10 mouse cellular contexts compared by ENCODE assay signal in the genomic region with DNA sequence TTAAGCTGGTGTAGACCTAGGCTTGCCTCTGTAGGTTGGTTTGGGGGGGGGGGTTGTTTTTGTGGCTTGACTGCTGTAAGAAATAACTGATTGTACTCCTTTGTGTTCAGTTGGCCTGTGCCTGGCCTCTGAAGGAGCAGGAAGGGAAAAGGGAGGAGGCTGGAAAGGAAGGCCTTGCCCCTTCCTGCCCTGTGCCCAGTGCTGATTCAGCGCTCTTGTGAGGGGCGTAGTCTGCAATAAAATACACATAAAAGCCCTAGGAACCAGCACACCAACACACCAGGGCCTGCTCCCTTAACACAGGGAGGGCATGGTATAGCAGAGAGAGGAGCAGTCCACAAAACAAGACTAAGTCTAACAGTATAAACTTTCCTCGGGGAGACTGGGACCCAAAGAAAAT. TPM values are rescaled to one million over a fixed set of nuclear protein-coding genes. Genes with fewer than 3 reads are reported as not detected.
DNase-seq lines count a peak whose midpoint lies in the region; ATAC-seq and TF ChIP-seq lines count a peak whose summit lies in the region.
"Had no signal": no experiment of that assay in that cellular context is flagged by ENCODE, and none has a peak within 500 bp of the region (broad histone marks: within the 10 kb centered on the region; RNA-seq: fewer than 3 reads in every experiment).

No protein-coding gene starts in this region.

- H3K79me2 ChIP-seq in liver, adult 2 months (ENCODE audit: control insufficient read depth, insufficient read depth, low read length): no peaks in the 10 kb centered on the region

- H3K36me3 ChIP-seq in intestine, postnatal 0 days (ENCODE audit: control insufficient read depth, insufficient read depth): no peaks in the 10 kb centered on the region
- H3K36me3 ChIP-seq in liver, adult 2 months (ENCODE audit: control insufficient read depth, insufficient read depth, low read length): no peaks in the 10 kb centered on the region
- H3K36me3 ChIP-seq in stomach, postnatal 0 days (ENCODE audit: control insufficient read depth, insufficient read depth, low read length): no peaks in the 10 kb centered on the region
- H3K36me3 ChIP-seq in hindbrain, embryonic 11.5 days (ENCODE audit: control insufficient read depth, insufficient read depth, low read length): no peaks in the 10 kb centered on the region

- no peaks in the 10 kb centered on the region for H3K27me3 ChIP-seq in intestine, postnatal 0 days (replicated peaks; ENCODE audit: control insufficient read depth, insufficient read depth, low read length)
- no peaks in the 10 kb centered on the region for H3K27me3 ChIP-seq in liver, adult 2 months (ENCODE audit: control insufficient read depth, insufficient read depth, low read length)
- no peaks in the 10 kb centered on the region for H3K27me3 ChIP-seq in stomach, postnatal 0 days (ENCODE audit: control insufficient read depth, insufficient read depth, low read length)
- no peaks in the 10 kb centered on the region for H3K27me3 ChIP-seq in hindbrain, embryonic 11.5 days (ENCODE audit: control insufficient read depth, insufficient read depth, low read length)

- WGBS in lung, adult 2 months: 43% methylated on average over 3 of the region's 3 CpGs
- 36% methylated on average over 3 of the region's 3 CpGs for WGBS in intestine, postnatal 0 days
- 76% methylated on average over 3 of the region's 3 CpGs for WGBS in liver, adult 2 months
- WGBS in stomach, postnatal 0 days: 65% methylated on average over 3 of the region's 3 CpGs
- WGBS in hindbrain, embryonic 11.5 days: 73% methylated on average over 3 of the region's 3 CpGs

- no peak overlapping the region for H3K9ac ChIP-seq in intestine, postnatal 0 days (ENCODE audit: low read depth, low read length)
- H3K9ac ChIP-seq in liver, adult 2 months (ENCODE audit: low read depth, low read length): no peak overlapping the region
- no peak overlapping the region for H3K9ac ChIP-seq in stomach, postnatal 0 days (ENCODE audit: low read length)
- H3K9ac ChIP-seq in hindbrain, embryonic 11.5 days (ENCODE audit: low read depth, low read length): no peak overlapping the region

- TF ChIP-seq CTCF in lung, adult 2 months (IDR thresholded peaks at IDR 0.05; ENCODE audit: insufficient read depth, low read length): no peak
- no peak for TF ChIP-seq CTCF in intestine, postnatal 0 days (IDR thresholded peaks at IDR 0.05; ENCODE audit: low read depth)
- no peak for TF ChIP-seq CTCF in liver, adult 2 months (IDR thresholded peaks at IDR 0.05; ENCODE audit: low read depth, low read length)
- no peak for TF ChIP-seq CTCF in stomach, postnatal 0 days (IDR thresholded peaks at IDR 0.05; ENCODE audit: low read depth)

- no peak for TF ChIP-seq POLR2A in lung, adult 2 months (IDR thresholded peaks at IDR 0.05; ENCODE audit: borderline replicate concordance, extremely low read depth, low read depth, low read length)
- no peak for TF ChIP-seq POLR2A in liver, adult 2 months (IDR thresholded peaks at IDR 0.05; ENCODE audit: extremely low read depth, insufficient read depth, low read length)

- DNase-seq in lung, adult 18-20 months: peak; percentile 54 to 68
- no peak for DNase-seq in lung, adult 2 months
- no peak for DNase-seq in liver, adult 2 months (ENCODE audit: extremely low read depth, low read depth, low spot score)
- DNase-seq in stomach, postnatal 0 days (ENCODE audit: low spot score): peak; percentile 27
- no peak for DNase-seq in left cerebral cortex, adult 18-20 months (ENCODE audit: low spot score in 2 of 2)
- no peak for DNase-seq in hindbrain, embryonic 11.5 days (ENCODE audit: low spot score)

- no peaks in the 10 kb centered on the region for H3K9me3 ChIP-seq in intestine, postnatal 0 days (ENCODE audit: control insufficient read depth)
- H3K9me3 ChIP-seq in stomach, postnatal 0 days (ENCODE audit: control insufficient read depth, low read length): no peaks in the 10 kb centered on the region
- no peaks in the 10 kb centered on the region for H3K9me3 ChIP-seq in hindbrain, embryonic 11.5 days (ENCODE audit: control insufficient read depth, low read length)

- no peak for TF ChIP-seq EP300 in stomach, postnatal 0 days (optimal IDR thresholded peaks at IDR 0.05)

- H3K4me3 ChIP-seq in lung, adult 2 months (replicated peaks; ENCODE audit: extremely low read depth, low read depth, low read length): no peak overlapping the region
- H3K4me3 ChIP-seq in intestine, postnatal 0 days (ENCODE audit: low read depth, low read length): no peak overlapping the region
- no peak overlapping the region for H3K4me3 ChIP-seq in liver, adult 2 months (ENCODE audit: insufficient read depth, low read depth, low read length)
- no peak overlapping the region for H3K4me3 ChIP-seq in stomach, postnatal 0 days (ENCODE audit: low read depth, low read length)
- H3K4me3 ChIP-seq in hindbrain, embryonic 11.5 days (ENCODE audit: low read depth, low read length): no peak overlapping the region
- H3K4me3 ChIP-seq: erythroblast, embryonic 14.5 days had no signal

- no peak overlapping the region for H3K27ac ChIP-seq in intestine, postnatal 0 days (ENCODE audit: low read depth, low read length)
- peak overlapping the region; percentile 52; the same call in 1 of the 2 replicates for H3K27ac ChIP-seq in liver, adult 2 months (replicated peaks; ENCODE audit: insufficient read depth, low read depth, low read length)
- no peak overlapping the region for H3K27ac ChIP-seq in stomach, postnatal 0 days (replicated peaks)
- no peak overlapping the region for H3K27ac ChIP-seq in hindbrain, embryonic 11.5 days (ENCODE audit: low read depth, low read length)

- H3K4me1 ChIP-seq in lung, adult 2 months (ENCODE audit: control insufficient read depth, insufficient read depth, low read length): peaks cover 9% of the 10 kb centered on the region
- H3K4me1 ChIP-seq in intestine, postnatal 0 days (replicated peaks; ENCODE audit: control insufficient read depth, insufficient read depth, low read length): no peaks in the 10 kb centered on the region
- 0 out of 2 replicates have a peak, but pooled peaks cover 2% of the 10 kb centered on the region for H3K4me1 ChIP-seq in liver, adult 2 months (ENCODE audit: control insufficient read depth, insufficient read depth, low read length)
- H3K4me1 ChIP-seq in stomach, postnatal 0 days (replicated peaks; ENCODE audit: control insufficient read depth, insufficient read depth): no peaks in the 10 kb centered on the region
- H3K4me1 ChIP-seq in hindbrain, embryonic 11.5 days (replicated peaks; ENCODE audit: control insufficient read depth, insufficient read depth, low read length): no peaks in the 10 kb centered on the region

- ATAC-seq in intestine, postnatal 0 days: peak; percentile 61
- peak; percentile 59; the same call in 1 of the 2 replicates for ATAC-seq in stomach, postnatal 0 days (ENCODE audit: low FRiP score, low TSS enrichment)
- ATAC-seq in activated CD4-positive, CD25-positive, alpha-beta regulatory T cell, adult 4 months: no peak
- ATAC-seq in hindbrain, embryonic 11.5 days (ENCODE audit: low FRiP score): no peak
- ATAC-seq: midbrain, embryonic 16.5 days had no signal

- no peak overlapping the region for H3K4me2 ChIP-seq in intestine, postnatal 0 days (replicated peaks; ENCODE audit: low read depth)
- no peak overlapping the region for H3K4me2 ChIP-seq in stomach, postnatal 0 days (replicated peaks; ENCODE audit: low read depth)
- no peak overlapping the region for H3K4me2 ChIP-seq in hindbrain, embryonic 11.5 days (replicated peaks; ENCODE audit: low read depth, low read length)

RNA-seq across cellular contexts. Expression of gene Cdca7l, which starts 40.8 kb away (rescaled TPM):
- 2.1 and 2.6 TPM in 2 replicates for polyA plus RNA-seq in lung, adult 2 months (2012; rRNA removed)
- 8.1 and 8.2 TPM in 2 replicates for polyA plus RNA-seq in intestine, postnatal 0 days (2015; fragmentation: Nextera tagmentation; extraction: Ambion mirVana)
- total RNA-seq in liver, adult 2 months (2014; rRNA removed): 0.65 and 1.3 TPM in 2 replicates
- polyA plus RNA-seq in liver, adult 2 months (2012; rRNA removed): 0.10 and 0.18 TPM in 2 replicates
- polyA plus RNA-seq in stomach, postnatal 0 days (2015; fragmentation: Nextera tagmentation; extraction: Ambion mirVana): 15.1 and 15.7 TPM in 2 replicates
- polyA plus RNA-seq in activated CD4-positive, CD25-positive, alpha-beta regulatory T cell, adult 4 months (2017; shearing (Covaris generic)): 10 to 100 TPM; 27.0 to 34.7 TPM
- under 1 TPM; 0.35 to 0.37 TPM for total RNA-seq in left cerebral cortex, adult 18-20 months (2021)
- polyA plus RNA-seq in hindbrain, embryonic 11.5 days (2014; fragmentation: Nextera tagmentation; extraction: Ambion mirVana): 24.6 and 25.8 TPM in 2 replicates

Comparison
In these comparisons a context has a peak if more than half of its experiments do, and no peak if none do; other contexts are left out.
1. DNase-seq: peak in lung, adult 18-20 months (2 of 2) and stomach, postnatal 0 days (single experiment); none in lung, adult 2 months (single experiment), liver, adult 2 months (single experiment), left cerebral cortex, adult 18-20 months (0 of 2) and hindbrain, embryonic 11.5 days (single experiment).
2. ATAC-seq: peak in intestine, postnatal 0 days (single experiment) and stomach, postnatal 0 days (single experiment); none in activated CD4-positive, CD25-positive, alpha-beta regulatory T cell, adult 4 months (single experiment) and hindbrain, embryonic 11.5 days (single experiment).